ENCODE assay signal across 8 mouse cellular contexts in the genomic region with DNA sequence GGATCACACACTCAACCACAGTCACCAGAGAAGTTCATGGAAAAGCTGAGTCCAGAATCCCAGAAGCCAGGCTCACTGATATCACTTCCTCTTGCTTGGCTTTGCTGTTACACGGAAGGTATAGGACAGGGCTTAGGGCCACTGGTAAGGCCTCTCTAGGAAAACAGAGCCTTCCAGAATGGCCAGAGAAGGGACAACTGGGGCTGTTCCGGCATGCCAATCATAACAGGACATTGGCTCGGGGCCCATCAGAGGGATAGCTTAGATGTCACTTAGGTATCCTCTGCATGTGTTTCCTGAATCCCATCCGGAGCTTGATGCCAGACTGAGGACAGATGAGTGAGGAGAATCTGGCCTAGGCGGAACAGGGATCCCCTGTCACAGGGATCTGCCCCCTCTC.
DNase-seq lines count a peak whose midpoint lies in the region; ATAC-seq and TF ChIP-seq lines count a peak whose summit lies in the region.

No protein-coding gene starts in this region.

- WGBS in midbrain, embryonic 10.5 days: 61% methylated on average over 5 of the region's 5 CpGs
- 72% methylated on average over 5 of the region's 5 CpGs for WGBS in midbrain, postnatal 0 days
- WGBS in hindbrain, embryonic 15.5 days: 67% methylated on average over 5 of the region's 5 CpGs
- WGBS in liver, embryonic 12.5 days (ENCODE audit: insufficient replicate concordance): 57% methylated on average over 5 of the region's 5 CpGs
- WGBS in neural tube, embryonic 14.5 days: 58% methylated on average over 5 of the region's 5 CpGs

- no peak overlapping the region for H3K4me3 ChIP-seq in midbrain, embryonic 10.5 days
- no peak overlapping the region for H3K4me3 ChIP-seq in midbrain, postnatal 0 days (ENCODE audit: low read depth, low read length)
- H3K4me3 ChIP-seq in hindbrain, embryonic 15.5 days: no peak overlapping the region
- H3K4me3 ChIP-seq in liver, embryonic 12.5 days: no peak overlapping the region
- H3K4me3 ChIP-seq in neural tube, embryonic 14.5 days (ENCODE audit: low read depth, low read length): no peak overlapping the region

- peaks cover 54% of the 10 kb centered on the region for H3K4me1 ChIP-seq in midbrain, embryonic 10.5 days
- H3K4me1 ChIP-seq in midbrain, postnatal 0 days (ENCODE audit: insufficient read depth, low read length): no peaks in the 10 kb centered on the region
- H3K4me1 ChIP-seq in hindbrain, embryonic 15.5 days (replicated peaks): peaks cover 17% of the 10 kb centered on the region
- H3K4me1 ChIP-seq in liver, embryonic 12.5 days: no peaks in the 10 kb centered on the region
- H3K4me1 ChIP-seq in neural tube, embryonic 14.5 days (ENCODE audit: control insufficient read depth, insufficient read depth, low read length): no peaks in the 10 kb centered on the region

- no peak for ATAC-seq in midbrain, postnatal 0 days (ENCODE audit: low FRiP score)
- no peak for ATAC-seq in hindbrain, embryonic 15.5 days (ENCODE audit: low FRiP score, low read depth)
- ATAC-seq in liver, embryonic 12.5 days: 0 out of 2 replicates have a peak, but pooled peaks have one; percentile 9
- ATAC-seq in neural tube, embryonic 14.5 days (ENCODE audit: low read depth): peak; percentile 38

- H3K4me2 ChIP-seq in midbrain, postnatal 0 days (ENCODE audit: low read depth, low read length, poor library complexity, severe bottlenecking): no peak overlapping the region
- H3K4me2 ChIP-seq in hindbrain, embryonic 15.5 days: no peak overlapping the region
- peak overlapping the region; percentile 65 for H3K4me2 ChIP-seq in liver, embryonic 12.5 days
- no peak overlapping the region for H3K4me2 ChIP-seq in neural tube, embryonic 14.5 days (ENCODE audit: low read depth, low read length)

- DNase-seq in midbrain, embryonic 10.5 days (ENCODE audit: low spot score): no peak
- no peak for DNase-seq in midbrain, postnatal 0 days (ENCODE audit: low spot score)
- DNase-seq in testis, postnatal 14 days (ENCODE audit: low spot score): no peak
- no peak for DNase-seq in thymus, postnatal 14 days
- no peak for DNase-seq in cerebellum, adult 9-10 months

- no peak overlapping the region for H3K9ac ChIP-seq in midbrain, postnatal 0 days (replicated peaks; ENCODE audit: low read length, poor library complexity, severe bottlenecking)
- H3K9ac ChIP-seq in hindbrain, embryonic 15.5 days: no peak overlapping the region
- no peak overlapping the region for H3K9ac ChIP-seq in liver, embryonic 12.5 days
- no peak overlapping the region for H3K9ac ChIP-seq in neural tube, embryonic 14.5 days (replicated peaks; ENCODE audit: low read depth, low read length)

- no peaks in the 10 kb centered on the region for H3K9me3 ChIP-seq in midbrain, embryonic 10.5 days (replicated peaks)
- H3K9me3 ChIP-seq in midbrain, postnatal 0 days (ENCODE audit: low read length): no peaks in the 10 kb centered on the region
- no peaks in the 10 kb centered on the region for H3K9me3 ChIP-seq in hindbrain, embryonic 15.5 days
- no peaks in the 10 kb centered on the region for H3K9me3 ChIP-seq in liver, embryonic 12.5 days (replicated peaks)
- H3K9me3 ChIP-seq in neural tube, embryonic 14.5 days (ENCODE audit: control insufficient read depth, low read length): no peaks in the 10 kb centered on the region

- H3K36me3 ChIP-seq in midbrain, embryonic 10.5 days: no peaks in the 10 kb centered on the region
- no peaks in the 10 kb centered on the region for H3K36me3 ChIP-seq in midbrain, postnatal 0 days (ENCODE audit: insufficient read depth, low read length)
- H3K36me3 ChIP-seq in hindbrain, embryonic 15.5 days: no peaks in the 10 kb centered on the region
- H3K36me3 ChIP-seq in liver, embryonic 12.5 days: no peaks in the 10 kb centered on the region
- H3K36me3 ChIP-seq in neural tube, embryonic 14.5 days (ENCODE audit: control insufficient read depth, insufficient read depth, low read length): no peaks in the 10 kb centered on the region

- H3K27ac ChIP-seq in midbrain, embryonic 10.5 days (replicated peaks): peak overlapping the region; percentile 89
- H3K27ac ChIP-seq in midbrain, postnatal 0 days (ENCODE audit: low read depth, low read length): no peak overlapping the region
- H3K27ac ChIP-seq in hindbrain, embryonic 15.5 days (replicated peaks): peak overlapping the region; percentile 84
- H3K27ac ChIP-seq in liver, embryonic 12.5 days: peak overlapping the region; percentile 58
- H3K27ac ChIP-seq in neural tube, embryonic 14.5 days (ENCODE audit: low read depth, low read length): peak overlapping the region; percentile 86

- TF ChIP-seq CTCF in midbrain, postnatal 0 days (IDR thresholded peaks at IDR 0.05): no peak

- peaks cover 100% of the 10 kb centered on the region for H3K27me3 ChIP-seq in midbrain, embryonic 10.5 days (ENCODE audit: low read depth, poor library complexity, severe bottlenecking)
- peaks cover 4% of the 10 kb centered on the region; the same call in 1 of the 2 replicates for H3K27me3 ChIP-seq in midbrain, postnatal 0 days (ENCODE audit: insufficient read depth, low read length)
- H3K27me3 ChIP-seq in hindbrain, embryonic 15.5 days: 0 out of 2 replicates have a peak, but pooled peaks cover 2% of the 10 kb centered on the region
- peaks cover 45% of the 10 kb centered on the region; the same call in 1 of the 2 replicates for H3K27me3 ChIP-seq in liver, embryonic 12.5 days (replicated peaks)
- H3K27me3 ChIP-seq in neural tube, embryonic 14.5 days (ENCODE audit: control insufficient read depth, insufficient read depth, low read length): no peaks in the 10 kb centered on the region

Comparison
In these comparisons a context has a peak if more than half of its experiments do, and no peak if none do; other contexts are left out.
1. ATAC-seq: peak in liver, embryonic 12.5 days (single experiment) and neural tube, embryonic 14.5 days (single experiment); none in midbrain, postnatal 0 days (single experiment) and hindbrain, embryonic 15.5 days (single experiment).